Mouse (Mus musculus) liver, embryonic 13.5 days (tissue): Measurements from ENCODE around the gene Camta1. TPM values are rescaled to one million over a fixed set of nuclear protein-coding genes. Genes with fewer than 3 reads are reported as not detected.

Experiments
- ATAC-seq: fragments of 200-750 bp; cut with Nextera tagmentation; 2 replicates; pipeline ENCODE4 v1.8.0; 2017; ENCODE audit warnings: low read depth, mild to moderate bottlenecking, moderate number of reproducible peaks, moderate library complexity
- DNase-seq: peaks from one replicate; pipeline ENCODE4 v3.0.0; 2022
- H3K27ac ChIP-seq: fragments of 300-500 bp; sonication (generic); 2 replicates; pipeline ENCODE4 v1.5.1; 2015; ENCODE audit warnings: moderate library complexity, mild to moderate bottlenecking, inconsistent platforms
- H3K27me3 ChIP-seq: fragments of 300-500 bp; sonication (generic); 2 replicates; pipeline ENCODE4 v1.6.1; 2015; ENCODE audit warnings: mild to moderate bottlenecking, inconsistent platforms
- H3K36me3 ChIP-seq: fragments of 300-500 bp; sonication (generic); 2 replicates; pipeline ENCODE4 v1.6.1; 2015; ENCODE audit warnings: mild to moderate bottlenecking, inconsistent platforms
- H3K4me1 ChIP-seq: fragments of 300-500 bp; sonication (generic); replicated peaks from 2 replicates; pipeline ENCODE4 v1.6.1; 2015; ENCODE audit warnings: inconsistent platforms
- H3K4me2 ChIP-seq: fragments of 300-500 bp; sonication (generic); 2 replicates; pipeline ENCODE4 v1.6.1; 2015; ENCODE audit warnings: inconsistent platforms, mild to moderate bottlenecking, moderate library complexity
- H3K4me3 ChIP-seq: fragments of 300-500 bp; sonication (generic); replicated peaks from 2 replicates; pipeline ENCODE4 v1.5.1; 2015; ENCODE audit warnings: mild to moderate bottlenecking, inconsistent platforms
- H3K9ac ChIP-seq: fragments of 300-500 bp; sonication (generic); 2 replicates; pipeline ENCODE4 v1.6.1; 2015; ENCODE audit warnings: mild to moderate bottlenecking, inconsistent platforms
- H3K9me3 ChIP-seq: fragments of 300-500 bp; sonication (generic); replicated peaks from 2 replicates; pipeline ENCODE4 v1.6.1; 2016; ENCODE audit warnings: inconsistent platforms
- WGBS: fragments of 180-500 bp; shearing (Covaris S2); methylation state at CpG from one replicate; pipeline ENCODE4 v1.1.7; 2015; ENCODE audit not compliant: insufficient replicate concordance; 5-methylcytosine and 5-hydroxymethylcytosine counted together
- polyA plus RNA-seq: library from polyadenylated mRNA; unstranded; fragments of >200 nt; fragmentation: Nextera tagmentation; extraction: Ambion mirVana; gene quantifications from 2 replicates; pipeline ENCODE4 v1.2.1, GENCODE M21; 2015

Camta1 gene
- polyA plus RNA-seq, 1 experiment from 2014 or later: 43.6 TPM

DNA sequence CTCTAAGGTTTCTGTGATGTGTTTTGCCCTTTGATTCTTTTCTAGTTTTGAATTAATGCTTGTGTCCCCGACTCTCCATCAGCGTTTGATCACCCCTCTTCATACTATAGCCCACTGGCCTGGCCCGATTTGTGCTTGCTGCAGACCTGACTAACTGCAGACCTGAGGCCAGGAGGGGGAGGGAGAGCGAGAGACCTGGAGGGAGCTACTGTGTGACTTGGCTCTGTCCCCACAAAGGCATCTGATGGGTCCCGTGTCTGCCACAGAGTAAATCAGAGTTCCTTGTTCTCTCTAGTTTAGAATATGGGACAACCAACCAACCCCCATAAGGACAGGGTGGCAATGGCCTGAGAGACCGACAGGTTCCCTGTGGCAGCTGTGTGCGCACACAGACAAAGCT lies 522.7 kb downstream of the Camta1 start:
- Histone ChIP-seq H3K27me3 (no peaks in the 10 kb centered on the region), H3K4me1 (no peaks in the 10 kb centered on the region; the same call in 1 of the 2 replicates), H3K27ac (no peak overlapping the region), H3K9ac (no peak overlapping the region), H3K9me3 (no peaks in the 10 kb centered on the region), H3K4me3 (no peak overlapping the region), H3K4me2 (no peak overlapping the region), H3K36me3 (no peaks in the 10 kb centered on the region)
- no peak for DNase-seq
- 64% methylated on average over 7 of the region's 7 CpGs for WGBS
- no peak for ATAC-seq

DNA sequence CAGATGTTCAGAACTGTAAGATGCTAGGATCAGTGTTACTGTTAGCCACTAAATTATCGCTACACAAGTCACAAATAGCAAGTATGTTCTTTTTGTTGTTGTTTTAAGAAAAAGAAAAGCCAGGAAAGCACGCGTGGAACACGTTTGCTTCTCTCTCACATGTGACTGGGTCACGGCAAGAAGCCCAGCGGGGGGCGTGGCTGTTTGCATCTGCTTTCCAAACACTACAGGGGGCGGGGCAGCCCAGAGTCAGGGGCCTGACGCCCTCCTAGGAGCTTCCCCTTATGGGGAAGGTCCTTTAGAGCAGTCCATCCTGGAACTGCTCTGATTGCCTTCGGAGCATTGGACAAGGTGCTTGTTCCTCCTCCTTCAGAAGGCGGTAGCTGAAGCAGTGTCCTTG lies 524.1 kb downstream of the Camta1 start:
- WGBS: 22% methylated on average over 11 of the region's 11 CpGs
- ATAC-seq: no peak
- Histone ChIP-seq H3K9ac (no peak overlapping the region), H3K4me3 (no peak overlapping the region), H3K27ac (no peak overlapping the region), H3K36me3 (no peaks in the 10 kb centered on the region), H3K4me1 (no peaks in the 10 kb centered on the region; the same call in 1 of the 2 replicates), H3K27me3 (no peaks in the 10 kb centered on the region), H3K9me3 (no peaks in the 10 kb centered on the region), H3K4me2 (no peak overlapping the region)
- no peak for DNase-seq

DNA sequence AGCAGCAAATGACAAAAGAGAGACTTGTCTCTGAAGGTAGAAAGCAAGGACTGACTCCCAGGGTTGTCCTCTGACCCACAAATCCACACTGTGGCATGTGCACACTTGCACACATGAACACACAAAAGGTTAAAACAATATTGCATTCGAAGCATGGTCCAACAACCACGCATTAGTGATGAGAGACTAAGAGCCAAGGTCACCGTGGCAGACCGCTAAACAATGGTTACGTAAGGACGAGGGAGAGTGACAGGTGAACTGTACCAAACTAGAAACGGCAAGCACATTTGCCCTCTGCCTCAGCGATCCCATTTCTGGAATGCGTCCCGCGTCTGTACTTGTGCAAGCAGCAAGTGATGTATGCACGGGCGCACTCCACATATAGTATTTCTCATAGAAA lies 525.3 kb downstream of the Camta1 start:
- Histone ChIP-seq H3K27ac (no peak overlapping the region), H3K9me3 (no peaks in the 10 kb centered on the region), H3K36me3 (no peaks in the 10 kb centered on the region), H3K4me2 (no peak overlapping the region), H3K4me3 (no peak overlapping the region), H3K27me3 (no peaks in the 10 kb centered on the region), H3K9ac (no peak overlapping the region), H3K4me1 (no peaks in the 10 kb centered on the region; the same call in 1 of the 2 replicates)
- DNase-seq (no peak), ATAC-seq (0 out of 2 replicates have a peak, but pooled peaks have one; percentile 17)
- 73% methylated on average over 13 of the region's 13 CpGs for WGBS

DNA sequence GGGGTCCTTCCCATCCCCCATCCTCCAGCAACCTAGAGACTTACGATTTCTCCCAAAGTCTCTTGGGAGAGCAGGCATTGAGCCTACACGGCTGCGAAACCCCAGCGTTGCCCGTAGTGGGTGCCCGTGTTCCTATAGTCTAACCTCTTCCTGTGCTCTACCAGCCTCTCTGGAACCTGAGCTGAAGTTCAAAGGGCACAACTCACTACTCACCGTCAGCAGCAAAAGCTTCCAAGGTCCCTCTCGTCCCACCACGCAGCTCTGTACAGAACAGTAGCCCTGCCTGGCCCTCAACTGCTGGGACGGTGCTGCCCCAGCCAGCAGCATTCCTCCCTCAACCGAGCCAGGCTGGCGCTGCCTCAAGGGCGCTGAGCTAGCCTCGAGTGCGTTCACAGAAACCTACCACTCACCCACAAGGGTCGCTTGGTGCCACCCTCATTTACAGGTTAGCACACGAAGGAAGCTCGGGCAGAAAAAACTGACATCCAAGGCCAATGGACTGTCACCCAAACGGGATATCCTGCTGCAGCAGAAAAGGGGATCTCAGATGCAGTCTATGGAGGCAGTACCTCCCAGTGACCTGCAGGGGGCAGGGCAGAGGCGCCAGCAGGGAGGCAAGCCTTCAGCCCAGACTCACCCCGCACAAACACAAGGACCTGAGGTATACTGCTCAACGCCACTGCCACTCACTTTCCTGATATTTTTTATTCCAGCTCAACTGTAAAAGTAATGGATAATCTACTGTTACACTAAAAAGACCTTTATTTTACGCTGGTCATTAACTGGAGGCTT lies 526.5 kb downstream of the Camta1 start:
- no peak for DNase-seq
- Histone ChIP-seq H3K36me3 (no peaks in the 10 kb centered on the region), H3K4me2 (0 out of 2 replicates have a peak overlapping the region, but pooled peaks have one; percentile 19), H3K9me3 (no peaks in the 10 kb centered on the region), H3K9ac (no peak overlapping the region), H3K4me1 (no peaks in the 10 kb centered on the region; the same call in 1 of the 2 replicates), H3K27ac (no peak overlapping the region), H3K27me3 (no peaks in the 10 kb centered on the region), H3K4me3 (no peak overlapping the region)
- ATAC-seq: 0 out of 2 replicates have a peak, but pooled peaks have one; percentile 22
- 38% methylated on average over 23 of the region's 23 CpGs for WGBS

DNA sequence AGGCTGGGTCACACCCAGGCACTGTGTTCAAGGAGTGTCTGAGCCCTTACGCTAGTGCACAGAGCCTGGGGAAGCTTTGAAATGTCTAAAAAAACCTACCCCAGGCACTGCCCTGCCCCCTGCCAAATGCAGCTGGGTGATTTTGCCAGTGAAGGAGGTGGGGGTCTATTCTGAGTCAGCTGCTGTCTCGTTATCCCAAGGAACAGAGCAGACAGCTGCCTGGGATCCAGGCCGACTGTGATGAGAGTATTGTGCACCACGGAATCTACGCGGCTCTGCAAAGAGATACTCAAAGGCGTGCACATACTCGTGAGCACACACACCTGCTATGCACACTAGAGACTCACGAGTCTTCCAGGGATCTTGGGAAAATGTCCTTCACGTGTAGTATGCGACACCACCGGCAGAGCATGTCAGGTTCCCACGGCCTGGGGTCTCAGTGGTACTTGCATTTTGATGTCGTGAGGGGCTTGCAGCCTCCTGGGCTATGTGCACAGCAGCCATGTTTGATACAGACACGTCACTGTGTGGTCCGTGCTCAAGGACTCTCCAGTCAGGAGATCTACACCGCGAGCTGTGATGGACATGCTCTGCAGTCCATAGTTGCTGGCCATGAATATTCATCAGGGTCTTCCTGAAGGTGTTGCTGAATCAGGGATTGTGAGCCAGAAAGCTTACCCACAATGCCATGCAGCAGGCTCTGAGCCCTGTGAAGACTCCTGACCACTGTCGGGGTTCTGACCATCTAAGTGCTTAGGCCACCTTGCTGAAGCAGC lies 529.4 kb downstream of the Camta1 start:
- no peak overlapping the region for H3K4me3 ChIP-seq
- H3K4me1 ChIP-seq: no peaks in the 10 kb centered on the region
- H3K9me3 ChIP-seq: no peaks in the 10 kb centered on the region
- no peak for DNase-seq
- no peak overlapping the region for H3K9ac ChIP-seq
- 72% methylated on average over 19 of the region's 19 CpGs for WGBS
- no peaks in the 10 kb centered on the region for H3K36me3 ChIP-seq
- no peak overlapping the region for H3K27ac ChIP-seq
- no peak overlapping the region for H3K4me2 ChIP-seq
- no peaks in the 10 kb centered on the region for H3K27me3 ChIP-seq
- no peak for ATAC-seq

DNA sequence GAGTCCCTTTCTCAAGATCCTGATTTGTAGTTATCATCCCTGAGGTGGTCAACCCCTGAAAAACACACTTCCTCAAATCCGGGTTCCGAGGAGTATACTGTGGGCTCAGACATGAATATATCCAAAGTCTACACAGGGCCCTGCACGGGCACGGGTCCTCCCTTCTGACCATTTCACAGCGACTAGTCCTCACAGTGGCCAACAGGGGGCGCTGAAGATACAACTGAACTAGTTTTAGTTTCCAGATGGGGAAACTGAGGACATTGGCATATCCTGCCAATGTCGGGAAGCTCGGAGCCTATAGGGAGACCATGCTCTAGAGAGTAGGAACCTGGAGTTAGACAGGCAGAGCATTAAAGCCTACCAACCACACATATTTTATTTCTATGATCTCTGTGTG lies 530.7 kb downstream of the Camta1 start:
- H3K27ac ChIP-seq: no peak overlapping the region
- no peak overlapping the region for H3K4me2 ChIP-seq
- H3K9ac ChIP-seq: no peak overlapping the region
- ATAC-seq (no peak), DNase-seq (no peak)
- H3K36me3 ChIP-seq: no peaks in the 10 kb centered on the region
- no peaks in the 10 kb centered on the region for H3K9me3 ChIP-seq
- WGBS: 45% methylated on average over 8 of the region's 8 CpGs
- H3K4me1 ChIP-seq: no peaks in the 10 kb centered on the region
- H3K27me3 ChIP-seq: no peaks in the 10 kb centered on the region
- no peak overlapping the region for H3K4me3 ChIP-seq

DNA sequence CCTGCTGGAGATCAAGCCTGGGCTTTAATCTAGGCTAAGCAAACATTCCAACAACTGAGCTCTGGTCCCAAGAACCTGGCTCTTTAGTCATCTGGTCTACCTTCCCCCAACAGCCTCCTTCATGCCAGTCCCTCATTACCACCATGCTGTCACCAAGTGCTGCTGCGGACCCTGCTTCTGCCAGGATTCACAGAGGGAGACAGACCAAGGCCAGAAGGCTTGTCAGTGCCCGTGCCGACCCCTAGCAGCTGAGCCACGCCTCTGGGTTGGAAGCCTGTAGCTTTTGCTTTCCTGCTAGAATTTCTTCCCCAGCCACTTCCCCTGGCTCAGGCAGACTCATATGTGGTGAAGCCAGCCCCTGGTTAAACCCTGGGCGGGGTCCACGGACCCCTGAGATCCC lies 533.6 kb downstream of the Camta1 start:
- ATAC-seq: no peak
- Histone ChIP-seq H3K36me3 (no peaks in the 10 kb centered on the region), H3K4me3 (no peak overlapping the region), H3K27me3 (no peaks in the 10 kb centered on the region), H3K4me1 (no peaks in the 10 kb centered on the region), H3K9me3 (no peaks in the 10 kb centered on the region), H3K9ac (no peak overlapping the region), H3K27ac (no peak overlapping the region), H3K4me2 (no peak overlapping the region)
- 50% methylated on average over 6 of the region's 6 CpGs for WGBS
- DNase-seq: no peak

DNA sequence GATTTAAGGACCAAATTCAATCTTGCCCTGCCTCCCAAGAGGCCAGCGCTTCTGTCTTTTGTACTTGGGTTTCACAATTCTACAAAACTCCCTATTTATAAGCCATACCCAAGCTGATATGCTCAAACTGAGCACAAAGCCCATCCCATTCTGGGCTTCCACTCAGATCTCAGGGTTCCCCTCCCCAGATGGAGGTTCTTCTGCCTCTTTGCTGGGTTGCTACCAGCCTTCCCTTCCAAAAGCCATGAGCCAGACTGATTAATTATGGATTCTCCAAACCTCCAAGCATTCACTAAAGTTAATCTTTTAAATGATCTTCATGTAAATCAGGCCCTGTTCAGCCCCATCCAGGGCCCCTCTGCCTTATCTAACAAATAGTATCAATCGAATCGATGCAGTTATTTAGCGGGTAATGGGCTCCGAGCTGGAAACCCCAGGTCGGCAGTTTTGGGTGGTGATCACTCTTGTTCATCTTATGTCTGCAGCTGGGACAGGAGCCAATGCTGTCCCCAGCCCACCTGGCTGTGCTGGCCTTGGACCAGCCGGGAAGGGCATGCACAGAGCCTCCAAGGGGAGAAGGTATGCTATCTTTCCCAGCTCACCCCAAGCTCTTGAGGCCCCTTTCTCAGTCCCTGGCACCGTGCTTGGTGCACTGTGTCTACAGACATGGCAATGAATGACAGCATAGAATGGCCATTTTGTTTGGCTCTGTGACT lies 534.5 kb downstream of the Camta1 start:
- no peaks in the 10 kb centered on the region for H3K4me1 ChIP-seq
- no peaks in the 10 kb centered on the region for H3K9me3 ChIP-seq
- H3K4me2 ChIP-seq: no peak overlapping the region
- no peak overlapping the region for H3K4me3 ChIP-seq
- no peaks in the 10 kb centered on the region for H3K27me3 ChIP-seq
- H3K27ac ChIP-seq: no peak overlapping the region
- ATAC-seq: no peak
- DNase-seq: no peak
- H3K36me3 ChIP-seq: no peaks in the 10 kb centered on the region
- 74% methylated on average over 8 of the region's 8 CpGs for WGBS
- H3K9ac ChIP-seq: no peak overlapping the region

DNA sequence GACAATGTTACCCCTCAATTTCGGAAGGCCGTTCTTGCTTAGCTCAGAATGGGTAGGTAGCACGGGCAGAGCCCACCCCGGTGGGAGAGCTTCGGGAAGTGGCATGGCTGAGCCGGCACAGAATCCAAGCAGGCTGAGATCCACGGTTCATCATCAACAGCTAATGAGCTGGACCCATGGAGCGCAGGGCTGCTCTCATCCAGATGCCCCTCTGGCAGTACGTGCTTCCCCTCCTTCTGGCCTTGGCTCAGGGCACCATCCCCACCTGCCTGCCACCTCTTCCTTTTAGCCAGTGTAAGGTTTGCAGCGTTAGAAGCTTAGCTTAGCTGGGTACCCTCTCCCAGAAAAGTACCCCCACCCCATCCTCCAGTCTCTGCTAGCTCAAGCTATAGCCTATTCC lies 545.2 kb downstream of the Camta1 start:
- DNase-seq (no peak), ATAC-seq (no peak)
- H3K36me3 ChIP-seq: no peaks in the 10 kb centered on the region
- no peaks in the 10 kb centered on the region for H3K4me1 ChIP-seq
- no peak overlapping the region for H3K4me2 ChIP-seq
- H3K9ac ChIP-seq: no peak overlapping the region
- no peaks in the 10 kb centered on the region for H3K27me3 ChIP-seq
- H3K27ac ChIP-seq: no peak overlapping the region
- WGBS: 70% methylated on average over 10 of the region's 10 CpGs
- no peak overlapping the region for H3K4me3 ChIP-seq
- no peaks in the 10 kb centered on the region for H3K9me3 ChIP-seq

DNA sequence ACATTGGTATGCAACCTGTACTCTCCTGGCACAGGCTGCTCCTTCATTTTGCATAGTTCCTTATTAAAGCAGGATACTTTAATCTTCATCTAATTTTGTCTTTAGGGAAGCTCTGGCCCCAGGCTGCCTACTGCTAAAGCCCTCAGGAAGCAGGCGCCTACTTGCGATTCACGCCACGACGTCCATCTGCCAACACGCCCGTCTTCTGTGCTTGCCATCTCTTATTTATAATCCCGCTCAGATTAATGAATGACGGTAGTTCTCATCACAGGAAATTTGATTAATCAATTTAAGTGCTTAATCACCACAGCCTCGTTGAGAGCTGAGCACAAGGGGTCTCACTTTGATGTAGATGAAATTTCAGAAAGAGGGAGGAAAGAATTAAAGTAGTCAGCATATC lies 546.0 kb downstream of the Camta1 start:
- Histone ChIP-seq H3K27ac (no peak overlapping the region), H3K27me3 (no peaks in the 10 kb centered on the region), H3K4me1 (no peaks in the 10 kb centered on the region), H3K9me3 (no peaks in the 10 kb centered on the region), H3K9ac (no peak overlapping the region), H3K36me3 (no peaks in the 10 kb centered on the region), H3K4me2 (no peak overlapping the region), H3K4me3 (no peak overlapping the region)
- ATAC-seq (no peak), DNase-seq (no peak)
- 73% methylated on average over 10 of the region's 10 CpGs for WGBS

DNA sequence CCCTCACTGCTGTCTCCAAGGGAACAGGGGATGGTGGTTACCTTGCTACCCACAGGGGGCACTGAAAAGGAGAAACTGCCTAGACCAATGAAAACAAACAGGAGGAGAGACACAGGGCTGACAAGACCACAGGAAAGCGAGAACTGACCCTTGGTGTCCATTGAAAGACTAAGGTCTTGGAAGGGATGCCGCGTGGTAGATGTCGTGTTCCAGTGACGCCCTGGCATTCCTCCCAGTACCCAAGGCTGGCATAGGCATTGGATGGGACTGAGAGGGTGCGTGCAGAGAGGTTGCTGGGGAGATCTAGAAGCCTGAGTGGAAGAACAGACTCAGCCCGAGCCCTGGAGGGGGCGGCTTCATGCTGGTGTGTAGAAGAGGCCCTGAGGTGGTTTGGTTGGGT lies 550.9 kb downstream of the Camta1 start:
- H3K9me3 ChIP-seq: no peaks in the 10 kb centered on the region
- no peaks in the 10 kb centered on the region for H3K27me3 ChIP-seq
- no peak overlapping the region for H3K4me2 ChIP-seq
- H3K36me3 ChIP-seq: no peaks in the 10 kb centered on the region
- no peak overlapping the region for H3K4me3 ChIP-seq
- H3K4me1 ChIP-seq: no peaks in the 10 kb centered on the region
- DNase-seq: no peak
- WGBS: 66% methylated on average over 8 of the region's 8 CpGs
- no peak for ATAC-seq
- H3K27ac ChIP-seq: no peak overlapping the region
- no peak overlapping the region for H3K9ac ChIP-seq
